Mouse (Mus musculus) kidney, adult 2 months (tissue): ENCODE measurements around the gene 2210011C24Rik.

Source experiments
- CTCF ChIP-seq: fragments of 200-500 bp; conservative IDR thresholded peaks from 2 replicates; pipeline ENCODE4 v1.5.1; 2011; ENCODE audit warnings: low read depth, mild to moderate bottlenecking, control low read depth, low read length, moderate library complexity, mixed read lengths; ENCODE audit not compliant: insufficient read depth, insufficient read length
- POLR2A ChIP-seq: fragments of 200-500 bp; IDR thresholded peaks from one replicate; pipeline ENCODE4 v1.6.1; 2011; ENCODE audit warnings: low read depth, low read length, control low read depth

DNA sequence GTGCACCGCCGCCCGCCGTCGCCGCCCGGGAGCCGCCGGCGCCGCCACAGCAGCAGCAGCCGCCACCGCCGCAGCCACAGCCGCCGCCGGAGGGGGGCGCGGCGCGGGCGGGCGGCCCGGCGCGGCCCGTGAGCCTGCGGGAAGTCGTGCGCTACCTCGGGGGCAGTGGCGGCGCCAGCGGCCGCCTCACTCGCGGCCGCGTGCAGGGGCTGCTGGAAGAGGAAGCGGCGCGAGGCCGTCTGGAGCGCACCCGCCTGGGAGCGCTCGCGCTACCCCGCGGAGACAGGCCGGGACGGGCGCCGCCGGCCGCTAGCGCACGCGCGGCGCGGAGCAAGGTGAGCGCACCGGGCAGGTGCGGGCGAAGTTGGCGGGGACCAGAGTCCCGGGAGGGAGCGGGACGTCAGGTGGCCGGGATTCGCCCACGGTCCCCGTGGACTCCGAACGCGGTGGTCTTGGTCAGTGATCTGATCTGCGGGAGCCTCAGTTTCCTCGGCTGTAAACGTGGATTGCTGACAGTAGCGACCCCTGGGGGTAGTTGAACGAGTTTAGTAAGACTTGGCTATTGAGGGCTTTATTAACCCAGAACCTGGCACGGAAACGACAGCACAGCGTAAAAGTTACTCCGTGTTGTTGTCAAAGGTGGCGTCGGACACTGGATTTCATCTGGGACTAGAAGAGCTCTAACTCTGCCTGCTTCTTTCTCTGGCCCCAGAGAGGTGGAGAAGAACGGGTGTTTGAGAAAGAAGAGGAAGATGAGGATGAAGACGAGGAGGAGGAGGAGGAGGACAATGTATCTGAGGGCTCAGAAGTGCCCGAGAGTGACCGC, 13.5 kb downstream of the 2210011C24Rik start:
- peak; percentile 49 for TF ChIP-seq CTCF
- TF ChIP-seq POLR2A: no peak
